Mouse (Mus musculus): ENCODE results near the gene Sorcs2.

DNA sequence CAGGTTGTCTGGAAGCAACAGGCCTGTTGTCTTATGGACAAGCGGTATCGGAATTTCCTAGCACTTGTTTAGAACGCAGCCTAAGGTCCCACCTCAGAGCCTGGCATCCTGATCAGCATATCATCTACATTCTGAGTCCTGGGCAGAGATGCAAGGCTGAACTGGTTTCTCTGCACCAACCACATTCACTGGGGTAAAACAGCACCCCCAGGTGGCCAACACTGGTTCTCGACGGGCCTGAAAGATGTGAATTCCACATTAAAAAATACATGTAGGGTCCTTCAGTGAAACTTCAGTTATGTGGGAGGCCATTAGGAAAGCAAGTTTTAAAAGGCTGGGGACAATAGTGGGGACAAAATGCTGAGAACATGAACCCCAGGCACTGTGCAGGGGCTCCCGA is 174.2 kb downstream of the Sorcs2 start:
- TF ChIP-seq CTCF (conservative IDR thresholded peaks at IDR 0.05; ENCODE audit: low read length) (peak; percentile 55), POU5F1 (IDR thresholded peaks at IDR 0.05; ENCODE audit: borderline replicate concordance, low read length) (no peak)
